Mouse (Mus musculus): Measurements from ENCODE around the gene Chrm3.

DNA sequence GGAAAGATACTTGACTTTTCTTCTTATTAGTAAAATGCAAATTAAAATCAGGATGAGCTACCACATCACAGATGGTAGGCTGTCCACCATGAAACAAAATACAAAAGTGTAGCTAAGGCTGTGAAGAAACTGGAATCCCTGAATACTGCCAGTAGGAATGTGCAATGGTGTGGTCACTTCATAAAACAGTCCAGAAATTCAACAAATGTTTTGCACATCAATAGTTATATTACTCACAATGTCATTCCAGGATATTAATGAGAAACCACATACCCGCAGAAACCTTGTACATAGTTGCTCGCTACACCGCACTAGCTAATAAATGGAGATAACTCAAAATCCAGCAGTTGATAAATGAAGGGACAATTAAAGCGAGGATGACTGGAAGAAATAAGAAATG is 447.9 kb downstream of the Chrm3 start:
- TF ChIP-seq CEBPB (IDR thresholded peaks at IDR 0.05; ENCODE audit: insufficient read depth, poor library complexity, severe bottlenecking) = no peak
- TF ChIP-seq E2F4 (IDR thresholded peaks at IDR 0.05; ENCODE audit: insufficient read depth) = no peak
- TF ChIP-seq POLR2A (IDR thresholded peaks at IDR 0.05; ENCODE audit: insufficient read length, low read depth) = no peak
- no peak for TF ChIP-seq USF1 (IDR thresholded peaks at IDR 0.05; ENCODE audit: low read depth)
- no peak for TF ChIP-seq TCF12 (IDR thresholded peaks at IDR 0.05; ENCODE audit: insufficient read depth, poor library complexity, severe bottlenecking)
- no peak for TF ChIP-seq MYOG (IDR thresholded peaks at IDR 0.05; ENCODE audit: control insufficient read depth in 1 of 3, insufficient read depth in 1 of 3, insufficient read length in 2 of 3, low read depth in 2 of 3)
- no peak for TF ChIP-seq REST (IDR thresholded peaks at IDR 0.05; ENCODE audit: insufficient read depth, insufficient read length)
- TF ChIP-seq POLR2AphosphoS2 (IDR thresholded peaks at IDR 0.05; ENCODE audit: insufficient read length, low read depth) = no peak

Data from myocyte (in vitro differentiated cells).